Mouse (Mus musculus) thymus, adult 2 months (tissue): ENCODE measurements around the gene Cfap69.

Experiments used
- CTCF ChIP-seq: fragments of 200-500 bp; IDR thresholded peaks from 2 replicates; pipeline ENCODE4 v1.5.1; 2012; ENCODE audit warnings: mild to moderate bottlenecking, control low read depth, low read length, moderate library complexity, borderline replicate concordance; ENCODE audit not compliant: control insufficient read depth, poor library complexity, insufficient read depth; ENCODE audit errors: extremely low read depth
- POLR2A ChIP-seq: fragments of 200-500 bp; IDR thresholded peaks from 2 replicates; pipeline ENCODE4 v1.6.1; 2012; ENCODE audit warnings: mild to moderate bottlenecking, low read length, control low read depth, moderate library complexity; ENCODE audit not compliant: control insufficient read depth, poor library complexity, insufficient read depth; ENCODE audit errors: extremely low read depth

DNA sequence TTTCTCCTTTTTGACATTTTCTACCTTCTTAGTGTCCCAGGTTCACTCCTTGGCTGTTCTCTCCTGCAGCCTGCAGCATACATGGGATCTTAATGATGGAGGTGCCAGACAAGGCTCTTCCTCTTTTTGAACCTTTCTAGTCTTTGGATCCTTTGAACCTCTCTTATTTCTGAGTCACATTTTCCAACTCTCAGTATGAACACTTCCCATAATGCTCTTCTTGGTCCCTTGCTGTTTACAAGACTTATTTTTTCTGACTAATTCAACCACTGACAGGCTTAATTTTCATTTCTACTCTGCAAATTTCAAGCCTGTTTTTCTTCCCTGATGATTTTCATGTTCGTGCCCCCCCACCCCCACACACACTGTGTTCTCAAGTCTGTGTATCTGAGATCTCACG, 25.5 kb downstream of the Cfap69 start:
- TF ChIP-seq CTCF = no peak
- no peak for TF ChIP-seq POLR2A
